Mouse (Mus musculus) heart, embryonic 11.5 days (tissue): ENCODE data around the gene Rfc4. TPM values are rescaled to one million over a fixed set of nuclear protein-coding genes. Genes with fewer than 3 reads are reported as not detected.
"Not testable (repeated sequence)": the region's sequence is repeated elsewhere in the genome, so short reads cannot be mapped to it uniquely, and the experiment has no call there.

Source experiments
- ATAC-seq: fragments of 200-750 bp; cut with Nextera tagmentation; replicated peaks from 2 replicates; pipeline ENCODE4 v1.8.0; 2017; ENCODE audit warnings: moderate library complexity; ENCODE audit not compliant: insufficient number of reproducible peaks, low FRiP score, low TSS enrichment
- H3K27ac ChIP-seq: fragments of 300-500 bp; sonication (generic); 2 replicates; pipeline ENCODE4 v1.5.1; 2014; ENCODE audit warnings: mild to moderate bottlenecking, low read depth, low read length
- H3K27me3 ChIP-seq: fragments of 300-500 bp; sonication (generic); 2 replicates; pipeline ENCODE4 v1.6.1; 2014; ENCODE audit warnings: mild to moderate bottlenecking, low read length, mixed read lengths; ENCODE audit not compliant: control insufficient read depth, insufficient read depth
- H3K36me3 ChIP-seq: fragments of 300-500 bp; sonication (generic); 2 replicates; pipeline ENCODE4 v1.6.1; 2014; ENCODE audit warnings: mild to moderate bottlenecking, low read length, moderate library complexity, mixed read lengths; ENCODE audit not compliant: control insufficient read depth, insufficient read depth
- H3K4me1 ChIP-seq: fragments of 300-500 bp; sonication (generic); 2 replicates; pipeline ENCODE4 v1.6.1; 2014; ENCODE audit warnings: low read length; ENCODE audit not compliant: control insufficient read depth, insufficient read depth
- H3K4me2 ChIP-seq: fragments of 300-500 bp; sonication (generic); 2 replicates; pipeline ENCODE4 v1.6.1; 2014; ENCODE audit warnings: mild to moderate bottlenecking, moderate library complexity
- H3K4me3 ChIP-seq: fragments of 300-500 bp; sonication (generic); 2 replicates; pipeline ENCODE4 v1.5.1; 2014; ENCODE audit warnings: low read depth, low read length
- H3K9ac ChIP-seq: fragments of 300-500 bp; sonication (generic); 2 replicates; pipeline ENCODE4 v1.6.1; 2014; ENCODE audit warnings: mild to moderate bottlenecking, low read depth, low read length, moderate library complexity
- H3K9me3 ChIP-seq: fragments of 300-500 bp; sonication (generic); replicated peaks from 2 replicates; pipeline ENCODE4 v1.6.1; 2016; ENCODE audit warnings: low read length; ENCODE audit not compliant: control insufficient read depth
- WGBS: fragments of 180-500 bp; shearing (Covaris S2); extraction: QIAGEN DNeasy Blood & Tissue Kit; methylation state at CpG from one replicate; pipeline ENCODE4 v1.1.7; 2014; ENCODE audit not compliant: insufficient replicate concordance; 5-methylcytosine and 5-hydroxymethylcytosine counted together
- polyA plus RNA-seq: library from polyadenylated mRNA; unstranded; fragments of >200 nt; fragmentation: Nextera tagmentation; extraction: Ambion mirVana; gene quantifications from 2 replicates; pipeline ENCODE4 v1.2.1, GENCODE M21; 2014

Gene Rfc4
- polyA plus RNA-seq, 1 experiment from 2014 or later: 117 TPM

DNA sequence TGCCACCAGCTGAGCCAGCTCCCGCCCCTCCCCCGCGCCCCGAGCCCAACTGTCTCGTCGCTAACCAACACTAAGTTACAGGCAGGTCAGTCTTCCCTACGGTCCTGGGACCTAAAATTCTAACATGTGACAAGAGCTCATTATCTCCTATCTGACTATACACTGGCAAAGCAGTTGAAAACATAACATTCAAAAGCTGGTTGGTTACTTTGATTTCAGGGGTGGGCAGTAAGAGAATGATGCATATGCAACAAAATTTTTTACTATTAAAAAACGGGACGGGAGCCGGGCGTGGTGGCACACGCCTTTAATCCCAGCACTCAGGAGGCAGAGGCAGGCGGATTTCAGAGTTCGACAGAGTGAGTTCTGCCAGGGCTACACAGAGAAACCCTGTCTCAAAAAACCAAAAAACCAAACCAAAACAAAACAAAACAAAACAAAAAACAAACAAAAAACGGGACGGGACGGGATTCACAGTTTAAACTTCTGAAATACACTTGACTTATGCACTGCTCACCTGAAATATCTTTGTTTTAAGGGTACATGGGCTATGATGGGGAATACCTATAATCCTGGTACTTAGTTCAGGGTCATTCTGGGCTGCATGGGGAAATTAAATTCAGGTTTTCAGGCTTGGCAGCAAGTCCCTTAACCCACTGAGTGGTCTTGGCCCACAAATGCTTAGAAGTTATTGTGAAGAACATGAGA, 24.3 kb downstream of the Rfc4 start:
- Histone ChIP-seq H3K4me3 (peak overlapping the region; percentile 54), H3K9ac (peak overlapping the region; percentile 75), H3K27ac (0 out of 2 replicates have a peak overlapping the region, but pooled peaks have one; percentile 46), H3K4me2 (peak overlapping the region; percentile 74), H3K9me3 (no peaks in the 10 kb centered on the region), H3K36me3 (no peaks in the 10 kb centered on the region), H3K4me1 (peaks cover 14% of the 10 kb centered on the region), H3K27me3 (no peaks in the 10 kb centered on the region)
- WGBS: 30% methylated on average over 17 of the region's 17 CpGs
- ATAC-seq: no peak

DNA sequence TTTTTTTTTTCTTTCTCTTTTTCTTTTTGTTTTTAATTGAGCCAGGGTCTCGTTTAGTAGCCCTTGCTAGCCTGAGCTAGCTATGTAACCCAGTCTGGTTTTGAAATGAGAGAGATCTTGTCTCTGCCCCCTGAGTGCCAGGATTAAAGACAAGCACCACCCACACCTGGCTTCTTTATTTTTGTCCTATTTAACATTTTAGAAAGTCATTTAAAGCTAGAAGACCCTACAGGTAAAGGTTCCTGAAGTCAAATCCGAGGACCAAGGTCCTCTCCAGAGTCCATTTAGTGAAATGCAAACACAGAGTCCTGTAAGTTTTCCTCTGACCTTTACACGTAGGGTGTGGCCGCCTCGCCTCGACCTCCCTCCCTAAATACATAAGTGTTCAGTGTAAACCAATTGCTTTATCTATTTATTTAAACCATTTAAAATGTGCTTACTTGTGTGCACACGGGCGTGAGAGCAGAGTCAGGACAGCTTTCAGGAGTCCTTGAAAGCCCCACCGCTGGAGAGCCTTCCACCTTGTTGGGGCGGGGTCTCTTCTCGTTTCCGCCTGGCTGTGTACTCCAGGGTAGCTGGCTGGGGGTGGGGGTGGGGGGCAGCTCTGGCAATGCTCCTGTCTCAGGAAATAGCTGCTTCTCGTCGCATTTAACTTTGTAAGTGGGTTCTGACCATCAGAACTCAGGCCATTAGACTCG, 25.0 kb downstream of the Rfc4 start:
- peak overlapping the region; percentile 74 for H3K4me2 ChIP-seq
- H3K4me3 ChIP-seq: peak overlapping the region; percentile 54
- peak overlapping the region; percentile 75 for H3K9ac ChIP-seq
- peaks cover 14% of the 10 kb centered on the region for H3K4me1 ChIP-seq
- no peak for ATAC-seq
- H3K36me3 ChIP-seq: no peaks in the 10 kb centered on the region
- no peaks in the 10 kb centered on the region for H3K27me3 ChIP-seq
- 8% methylated on average over 15 of the region's 15 CpGs for WGBS
- H3K9me3 ChIP-seq: no peaks in the 10 kb centered on the region
- H3K27ac ChIP-seq: peak overlapping the region; percentile 46; the same call in 1 of the 2 replicates

DNA sequence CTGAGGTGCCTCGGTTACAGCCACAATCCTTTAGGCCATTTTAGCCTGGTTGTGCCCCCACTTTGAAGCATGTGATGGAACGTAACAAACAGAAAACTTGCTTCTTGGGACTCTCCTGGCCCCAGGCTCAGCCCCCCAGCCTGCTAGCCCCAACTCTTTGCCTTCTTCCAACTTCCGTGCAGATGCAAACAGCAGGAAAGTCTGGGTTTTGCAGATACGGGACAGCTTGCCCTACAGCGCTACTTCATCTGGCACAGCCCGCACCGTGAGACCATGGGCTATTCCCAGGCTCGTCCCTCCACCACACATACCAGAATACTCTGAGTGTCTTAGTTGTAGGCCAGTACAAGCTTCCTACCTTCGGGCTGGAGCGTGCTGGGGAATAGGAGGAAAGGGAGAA, 26.9 kb downstream of the Rfc4 start:
- Histone ChIP-seq H3K4me1 (peaks cover 14% of the 10 kb centered on the region), H3K4me2 (peak overlapping the region; percentile 80), H3K4me3 (peak overlapping the region; percentile 43), H3K9ac (peak overlapping the region; percentile 63), H3K9me3 (no peaks in the 10 kb centered on the region), H3K27me3 (no peaks in the 10 kb centered on the region), H3K36me3 (no peaks in the 10 kb centered on the region), H3K27ac (peak overlapping the region; percentile 64)
- WGBS: 7% methylated on average over 10 of the region's 10 CpGs
- ATAC-seq: peak; percentile 44; the same call in 1 of the 2 replicates

DNA sequence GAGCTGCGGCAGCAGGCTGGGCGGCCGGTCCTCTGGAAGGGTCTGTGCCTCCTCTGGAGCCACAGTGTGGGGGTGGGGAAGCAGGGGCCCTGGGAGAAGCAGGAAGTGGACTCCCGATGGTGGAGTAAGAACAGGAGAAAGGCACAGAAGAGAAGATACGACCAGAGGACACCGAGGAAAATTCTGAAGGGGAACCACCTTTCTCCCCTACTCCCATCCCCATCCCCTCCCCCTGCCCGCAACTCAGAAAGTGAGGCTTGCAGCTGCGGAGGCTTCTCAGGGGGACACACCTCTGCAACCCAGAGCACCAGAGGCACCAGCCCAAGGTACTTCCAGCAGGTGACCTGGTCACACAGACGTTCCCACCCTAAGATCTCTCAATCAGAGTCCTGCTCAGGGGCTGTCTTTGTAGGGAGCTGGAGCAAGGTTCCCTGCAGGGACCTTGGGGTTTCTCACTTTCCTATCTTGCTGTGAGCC, 27.4 kb downstream of the Rfc4 start:
- Histone ChIP-seq H3K4me3 (peak overlapping the region; percentile 43), H3K4me2 (peak overlapping the region; percentile 80), H3K4me1 (peaks cover 14% of the 10 kb centered on the region), H3K27me3 (no peaks in the 10 kb centered on the region), H3K27ac (peak overlapping the region; percentile 64), H3K9me3 (no peaks in the 10 kb centered on the region), H3K9ac (peak overlapping the region; percentile 63), H3K36me3 (no peaks in the 10 kb centered on the region)
- no peak; the same call in 1 of the 2 replicates for ATAC-seq
- WGBS: under 1% methylated on average over 9 of the region's 9 CpGs

DNA sequence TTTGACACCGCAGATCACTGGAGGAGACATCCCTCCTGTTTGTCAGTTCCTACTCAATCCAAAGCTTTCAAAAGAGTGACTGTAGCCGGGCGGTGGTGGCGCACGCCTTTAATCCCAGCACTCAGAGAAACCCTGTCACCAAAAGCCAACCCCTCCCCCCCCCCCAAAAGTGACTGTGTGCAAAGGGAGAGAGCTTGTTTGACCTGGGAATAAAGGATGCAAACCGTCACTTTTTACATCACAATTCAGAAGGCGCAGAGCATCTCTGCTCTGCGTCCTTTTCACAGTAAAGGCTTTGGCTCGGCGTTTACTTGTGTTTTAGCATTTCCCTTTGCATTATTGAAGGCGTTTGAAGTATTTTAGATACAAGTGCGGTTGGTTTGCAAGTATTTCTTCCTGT, 27.9 kb downstream of the Rfc4 start:
- peak overlapping the region; percentile 80 for H3K4me2 ChIP-seq
- H3K27ac ChIP-seq: no peak overlapping the region; the same call in 1 of the 2 replicates
- H3K36me3 ChIP-seq: no peaks in the 10 kb centered on the region
- 9% methylated on average over 12 of the region's 12 CpGs for WGBS
- H3K9me3 ChIP-seq: no peaks in the 10 kb centered on the region
- H3K27me3 ChIP-seq: no peaks in the 10 kb centered on the region
- H3K4me3 ChIP-seq: peak overlapping the region; percentile 43
- peak overlapping the region; percentile 63 for H3K9ac ChIP-seq
- peaks cover 14% of the 10 kb centered on the region for H3K4me1 ChIP-seq
- ATAC-seq: no peak

DNA sequence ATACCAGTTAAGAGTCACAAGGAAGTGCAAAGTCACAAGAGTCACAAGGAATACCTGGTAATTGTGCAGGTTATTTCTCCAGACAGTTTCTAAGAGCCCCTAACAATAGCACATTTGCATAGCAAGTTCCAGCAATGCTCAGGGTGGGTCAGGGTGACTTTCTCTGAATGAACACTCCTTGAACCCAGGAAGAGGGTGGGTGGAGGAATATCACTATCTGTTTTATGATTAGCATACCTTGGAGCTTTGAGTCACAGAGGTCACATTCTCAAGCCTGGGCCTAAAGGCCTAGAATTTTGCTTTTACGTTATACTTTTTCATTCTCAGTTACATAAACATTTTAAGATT, 29.5 kb downstream of the Rfc4 start:
- peaks cover 14% of the 10 kb centered on the region for H3K4me1 ChIP-seq
- not testable (repeated sequence) for H3K4me3 ChIP-seq, H3K36me3 ChIP-seq, H3K4me2 ChIP-seq, ATAC-seq, H3K9ac ChIP-seq, H3K9me3 ChIP-seq, H3K27ac ChIP-seq, H3K27me3 ChIP-seq
- WGBS: 90% methylated on average over 1 of the region's 1 CpGs

DNA sequence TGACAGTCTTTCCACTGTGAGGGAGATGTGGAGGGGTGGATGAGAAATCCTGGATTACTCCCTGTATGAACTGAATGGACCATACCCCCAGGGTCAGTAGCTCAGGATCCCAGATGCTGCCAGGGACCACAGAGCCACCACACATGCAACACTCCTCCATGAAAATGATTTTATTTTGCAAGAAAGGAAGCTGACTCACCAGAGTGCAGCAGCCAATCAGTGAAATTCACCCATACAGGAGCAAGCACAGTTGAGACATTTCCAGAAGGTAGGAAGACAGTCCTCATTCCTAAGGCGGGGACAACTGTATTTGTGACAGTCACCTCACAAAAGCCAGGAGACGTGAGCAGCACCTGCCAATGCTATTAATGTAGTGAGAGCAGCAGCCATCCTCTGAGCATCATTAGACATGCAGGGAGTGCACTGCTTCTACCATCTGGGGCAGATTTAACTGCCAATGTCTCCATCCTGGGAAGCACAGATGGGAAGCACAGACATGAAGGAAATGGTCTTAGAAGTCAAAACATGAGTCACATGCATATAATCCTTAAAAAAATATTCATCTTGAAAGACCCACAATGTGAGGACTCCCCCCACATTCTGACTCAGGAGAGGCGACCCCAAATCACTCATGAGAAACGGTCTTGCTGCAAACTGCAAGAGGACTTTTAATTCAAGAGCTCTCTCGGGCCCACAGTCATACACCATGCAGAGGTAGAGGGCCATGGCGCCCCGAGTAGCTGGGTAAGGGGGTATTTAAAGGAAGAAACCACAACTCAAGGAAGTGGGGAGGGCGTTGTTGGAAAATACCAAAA, 30.0 kb downstream of the Rfc4 start:
- H3K9ac ChIP-seq, H3K4me2 ChIP-seq, H3K36me3 ChIP-seq, ATAC-seq, H3K4me3 ChIP-seq, H3K9me3 ChIP-seq, H3K27me3 ChIP-seq, H3K27ac ChIP-seq: not testable (repeated sequence)
- peaks cover 14% of the 10 kb centered on the region for H3K4me1 ChIP-seq
- WGBS: 82% methylated on average over 8 of the region's 8 CpGs

DNA sequence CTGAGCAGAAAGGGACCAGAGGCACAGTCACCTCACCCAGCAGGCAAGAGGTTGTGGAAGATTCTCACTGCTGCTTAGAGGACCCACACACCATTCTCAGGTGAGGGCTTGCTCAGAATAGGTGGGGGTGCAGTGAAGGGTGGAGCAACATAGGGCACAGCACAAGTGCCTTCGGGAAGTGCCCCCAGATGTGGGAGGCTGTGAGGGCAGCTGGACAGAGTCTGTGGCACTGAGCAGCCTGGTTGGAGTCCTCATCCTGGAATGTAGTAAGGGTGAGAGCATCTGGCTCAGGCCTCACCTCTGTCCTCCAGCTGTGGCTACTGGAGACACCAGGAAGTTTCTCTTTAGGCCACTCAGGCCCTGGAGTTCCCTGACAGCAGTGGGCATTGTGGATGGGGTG, 30.7 kb downstream of the Rfc4 start:
- not testable (repeated sequence) for ATAC-seq, H3K27ac ChIP-seq, H3K4me2 ChIP-seq, H3K36me3 ChIP-seq, H3K27me3 ChIP-seq, H3K4me3 ChIP-seq, H3K9me3 ChIP-seq, H3K9ac ChIP-seq
- 52% methylated on average over 1 of the region's 1 CpGs for WGBS
- peaks cover 11% of the 10 kb centered on the region for H3K4me1 ChIP-seq
